Mouse (Mus musculus) G1E (cell line): ENCODE data around the gene Trem1.

ENCODE experiments used
- CTCF ChIP-seq: IDR thresholded peaks from 2 replicates; pipeline ENCODE4 v1.5.1; 2012; ENCODE audit warnings: low read depth, low read length, inconsistent platforms, mixed read lengths
- GATA1 ChIP-seq: IDR thresholded peaks from 2 replicates; pipeline ENCODE4 v1.6.1; 2012; ENCODE audit warnings: borderline replicate concordance, low read length, inconsistent platforms, mixed read lengths
- POLR2AphosphoS5 ChIP-seq: IDR thresholded peaks from 2 replicates; pipeline ENCODE4 v1.6.1; 2012; ENCODE audit warnings: low read depth, low read length, inconsistent platforms; ENCODE audit not compliant: insufficient replicate concordance
- TAL1 ChIP-seq: conservative IDR thresholded peaks from 2 replicates; pipeline ENCODE4 v1.6.1; 2012; ENCODE audit warnings: low read depth, low read length, inconsistent platforms, mixed read lengths

DNA sequence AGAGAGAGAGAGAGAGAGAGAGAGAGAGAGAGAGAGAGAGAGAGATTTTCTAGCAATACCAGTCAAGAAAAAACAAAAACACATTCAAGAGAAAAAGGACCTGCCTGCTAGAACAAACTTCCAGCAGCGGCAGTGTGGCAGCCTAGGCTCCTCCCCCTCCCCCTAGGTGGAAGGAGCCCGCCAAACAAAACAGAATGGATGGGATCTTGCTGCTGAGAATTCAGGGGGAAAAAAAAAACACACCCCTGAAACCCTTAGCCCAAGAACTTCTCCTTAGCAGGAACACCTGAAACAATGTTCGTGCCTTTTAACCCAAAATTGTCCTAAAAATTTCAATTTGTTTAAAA, 49.1 kb downstream of the Trem1 start:
- no peak for TF ChIP-seq POLR2AphosphoS5
- no peak for TF ChIP-seq CTCF
- no peak for TF ChIP-seq GATA1
- no peak for TF ChIP-seq TAL1
